Mouse (Mus musculus) liver, embryonic 14.5 days (tissue): ENCODE data around the gene Srbd1.

Experiments used
- CTCF ChIP-seq: IDR thresholded peaks from 2 replicates; pipeline ENCODE4 v1.5.1; 2016; ENCODE audit warnings: antibody characterized with exemption, low read depth, control low read depth
- EP300 ChIP-seq: IDR thresholded peaks from 2 replicates; pipeline ENCODE4 v1.6.1; 2016; ENCODE audit warnings: antibody characterized with exemption, low read depth

DNA sequence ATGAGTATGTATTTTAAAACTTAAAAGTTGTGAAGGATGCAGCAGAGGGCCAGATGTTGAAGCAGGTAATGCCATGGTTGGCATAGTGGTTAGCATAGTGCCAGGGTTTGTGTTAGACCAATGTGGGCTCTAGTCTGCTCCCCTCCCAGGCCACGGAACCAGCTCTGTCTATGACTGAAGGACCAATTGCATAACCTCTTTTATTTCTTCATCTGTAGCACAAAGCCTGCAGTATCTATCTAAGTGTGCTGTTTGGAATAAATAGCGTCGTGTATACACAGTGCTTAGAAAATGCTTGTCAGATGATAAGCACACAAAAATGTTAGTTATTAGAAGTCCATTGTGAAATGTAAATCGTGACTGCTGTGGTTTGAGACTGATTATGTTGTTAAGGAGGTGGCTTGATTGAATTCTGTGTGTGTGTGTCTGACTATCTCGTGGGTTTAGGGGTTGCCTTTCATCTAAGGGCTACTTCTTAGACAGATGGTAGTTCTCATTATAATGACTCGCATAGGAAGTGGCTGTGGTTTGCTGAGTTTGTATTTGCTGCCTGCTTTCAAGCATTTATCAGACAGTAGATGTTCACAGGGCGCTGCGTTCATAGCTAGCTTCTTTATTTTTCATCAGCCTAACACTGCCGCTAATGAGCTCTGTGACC lies 39.7 kb upstream of the Srbd1 start:
- TF ChIP-seq CTCF (no peak), EP300 (no peak)
